Mouse (Mus musculus) midbrain, embryonic 11.5 days (tissue): ENCODE results near the gene 1110017D15Rik. TPM values are rescaled to one million over a fixed set of nuclear protein-coding genes. Genes with fewer than 3 reads are reported as not detected.
"Not testable (repeated sequence)": the region's sequence is repeated elsewhere in the genome, so short reads cannot be mapped to it uniquely, and the experiment has no call there.

ENCODE experiments used
- ATAC-seq: fragments of 200-750 bp; cut with Nextera tagmentation; 2 replicates; pipeline ENCODE4 v1.8.0; 2017; ENCODE audit warnings: moderate TSS enrichment, moderate library complexity; ENCODE audit not compliant: low FRiP score
- DNase-seq: peaks from one replicate; pipeline ENCODE4 v3.0.0; 2015; ENCODE audit warnings: low spot score; ENCODE audit errors: missing footprints
- H3K27ac ChIP-seq: fragments of 300-500 bp; sonication (generic); 2 replicates; pipeline ENCODE4 v1.5.1; 2014; ENCODE audit warnings: low read depth, low read length
- H3K27me3 ChIP-seq: fragments of 300-500 bp; sonication (generic); 2 replicates; pipeline ENCODE4 v1.6.1; 2014; ENCODE audit warnings: mild to moderate bottlenecking, low read length, moderate library complexity, mixed read lengths; ENCODE audit not compliant: control insufficient read depth, insufficient read depth
- H3K36me3 ChIP-seq: fragments of 300-500 bp; sonication (generic); 2 replicates; pipeline ENCODE4 v1.6.1; 2014; ENCODE audit warnings: mild to moderate bottlenecking, low read length, moderate library complexity, mixed read lengths; ENCODE audit not compliant: control insufficient read depth, insufficient read depth
- H3K4me1 ChIP-seq: fragments of 300-500 bp; sonication (generic); 2 replicates; pipeline ENCODE4 v1.6.1; 2014; ENCODE audit warnings: low read length; ENCODE audit not compliant: control insufficient read depth, insufficient read depth
- H3K4me2 ChIP-seq: fragments of 300-500 bp; sonication (generic); 2 replicates; pipeline ENCODE4 v1.6.1; 2014; ENCODE audit warnings: mild to moderate bottlenecking, moderate library complexity
- H3K4me3 ChIP-seq: fragments of 300-500 bp; sonication (generic); 2 replicates; pipeline ENCODE4 v1.5.1; 2014; ENCODE audit warnings: low read depth, low read length
- H3K9ac ChIP-seq: fragments of 300-500 bp; sonication (generic); 2 replicates; pipeline ENCODE4 v1.6.1; 2014; ENCODE audit warnings: low read length
- H3K9me3 ChIP-seq: fragments of 300-500 bp; sonication (generic); 2 replicates; pipeline ENCODE4 v1.6.1; 2016; ENCODE audit warnings: low read length; ENCODE audit not compliant: control insufficient read depth
- WGBS: fragments of 180-500 bp; shearing (Covaris S2); extraction: QIAGEN DNeasy Blood & Tissue Kit; methylation state at CpG from one replicate; pipeline ENCODE4 v1.1.7; 2014; 5-methylcytosine and 5-hydroxymethylcytosine counted together
- polyA plus RNA-seq: library from polyadenylated mRNA; unstranded; fragments of >200 nt; fragmentation: Nextera tagmentation; extraction: Ambion mirVana; gene quantifications from 2 replicates; pipeline ENCODE4 v1.2.1, GENCODE M21; 2014

1110017D15Rik gene
- polyA plus RNA-seq, 1 experiment from 2014 or later: 3.6 TPM

GRCm38 (mm10) chr4:41468396-41469080, 48.6 kb downstream of the 1110017D15Rik start:
- WGBS: 64% methylated on average over 17 of the region's 17 CpGs
- no peak for ATAC-seq

GRCm38 (mm10) chr4:41465287-41465665, 51.9 kb downstream of the 1110017D15Rik start:
- H3K9ac ChIP-seq: peak overlapping the region; percentile 77
- no peak for DNase-seq
- no peaks in the 10 kb centered on the region for H3K9me3 ChIP-seq
- WGBS: 4% methylated on average over 17 of the region's 17 CpGs
- no peak overlapping the region for H3K27ac ChIP-seq
- no peaks in the 10 kb centered on the region for H3K27me3 ChIP-seq
- peaks cover 7% of the 10 kb centered on the region; the same call in 1 of the 2 replicates for H3K36me3 ChIP-seq
- H3K4me3 ChIP-seq: peak overlapping the region; percentile 73
- peaks cover 10% of the 10 kb centered on the region for H3K4me1 ChIP-seq
- no peak; the same call in 1 of the 2 replicates for ATAC-seq
- peak overlapping the region; percentile 52 for H3K4me2 ChIP-seq

More at GRCm38 (mm10) chr4:41468396-41469080, 48.6 kb downstream of the 1110017D15Rik start:
- no peak overlapping the region for H3K4me3 ChIP-seq
- H3K27ac ChIP-seq: no peak overlapping the region
- peak; percentile 95 for DNase-seq
- H3K9ac ChIP-seq: no peak overlapping the region
- no peaks in the 10 kb centered on the region for H3K9me3 ChIP-seq
- H3K36me3 ChIP-seq: no peaks in the 10 kb centered on the region
- no peaks in the 10 kb centered on the region for H3K27me3 ChIP-seq
- H3K4me1 ChIP-seq: peaks cover 22% of the 10 kb centered on the region
- no peak overlapping the region for H3K4me2 ChIP-seq

- Histone ChIP-seq H3K4me3 (peak within 1 kb of the TSS; percentile 73), H3K4me2 (peak within 1 kb of the TSS; percentile 77)
Observed at GRCm38 (mm10) chr4:41464345-41465286, 52.5 kb downstream of the 1110017D15Rik start, which contains the start of the genes Kif24 and Nudt2. Gene Kif24 (minus strand): TSS chr4:41464887. Gene Nudt2 (plus strand): TSS chr4:41465151.

GRCm38 (mm10) chr4:41463051-41463738, 53.9 kb downstream of the 1110017D15Rik start:
- H3K27me3 ChIP-seq, DNase-seq, H3K9me3 ChIP-seq, ATAC-seq, H3K4me1 ChIP-seq, H3K27ac ChIP-seq, H3K9ac ChIP-seq, H3K36me3 ChIP-seq: not testable (repeated sequence)
- Histone ChIP-seq H3K4me3 (peak overlapping the region; percentile 73; the same call in 1 of the 2 replicates), H3K4me2 (peak overlapping the region; percentile 77)
- WGBS: 86% methylated on average over 3 of the region's 3 CpGs

More at GRCm38 (mm10) chr4:41464345-41465286, 52.5 kb downstream of the 1110017D15Rik start, which contains the start of the genes Kif24 and Nudt2:
- peaks cover 7% of the 10 kb centered on the region; the same call in 1 of the 2 replicates for H3K36me3 ChIP-seq
- WGBS: under 1% methylated on average over 66 of the region's 70 CpGs
- no peaks in the 10 kb centered on the region for H3K27me3 ChIP-seq
- H3K9ac ChIP-seq: peak within 1 kb of the TSS; percentile 77
- DNase-seq (peak; percentile 99), ATAC-seq (peak; percentile 99)
- no peaks in the 10 kb centered on the region for H3K9me3 ChIP-seq
- H3K4me1 ChIP-seq: peaks cover 8% of the 10 kb centered on the region; the same call in 1 of the 2 replicates
- peak within 1 kb of the TSS; percentile 53; the same call in 1 of the 2 replicates for H3K27ac ChIP-seq

GRCm38 (mm10) chr4:41460690-41461089, 56.4 kb downstream of the 1110017D15Rik start:
- Histone ChIP-seq H3K4me3 (no peak overlapping the region), H3K27ac (no peak overlapping the region), H3K4me1 (peaks cover 8% of the 10 kb centered on the region; the same call in 1 of the 2 replicates), H3K9ac (no peak overlapping the region), H3K36me3 (peaks cover 7% of the 10 kb centered on the region; the same call in 1 of the 2 replicates), H3K27me3 (no peaks in the 10 kb centered on the region), H3K4me2 (no peak overlapping the region), H3K9me3 (no peaks in the 10 kb centered on the region)
- DNase-seq (no peak), ATAC-seq (no peak)
- WGBS: 98% methylated on average over 1 of the region's 1 CpGs

Other genes starting within 250 kb of the 1110017D15Rik start
- gene Ubap2, start 242.2 kb downstream of the 1110017D15Rik start, polyA plus RNA-seq: 60.5 and 67.0 TPM in 2 replicates
- 49.2 and 51.4 TPM in 2 replicates for gene Dcaf12, start 202.4 kb downstream of the 1110017D15Rik start, polyA plus RNA-seq
- 98.0 and 99.5 TPM in 2 replicates for gene Ubap1, start 168.3 kb downstream of the 1110017D15Rik start, polyA plus RNA-seq
- gene Kif24, start 52.4 kb downstream of the 1110017D15Rik start, polyA plus RNA-seq: 9.6 and 9.9 TPM in 2 replicates
- gene Nudt2, start 52.2 kb downstream of the 1110017D15Rik start, polyA plus RNA-seq: 70.2 and 70.3 TPM in 2 replicates
- gene AI464131, start 14.3 kb downstream of the 1110017D15Rik start, polyA plus RNA-seq: 6.9 and 7.6 TPM in 2 replicates
- gene Fam219a, start 52.2 kb upstream of the 1110017D15Rik start, polyA plus RNA-seq: 8.5 and 8.8 TPM in 2 replicates
- gene Dnaic1, start 52.4 kb upstream of the 1110017D15Rik start, polyA plus RNA-seq: 1.7 and 1.9 TPM in 2 replicates
- 30.4 and 32.9 TPM in 2 replicates for gene Enho, start 123.0 kb upstream of the 1110017D15Rik start, polyA plus RNA-seq
- 25.7 and 33.8 TPM in 2 replicates for gene Cntfr, start 179.8 kb upstream of the 1110017D15Rik start, polyA plus RNA-seq
- gene Il11ra1, start 182.7 kb upstream of the 1110017D15Rik start, polyA plus RNA-seq: 55.2 and 57.9 TPM in 2 replicates
- 69.3 and 85.9 TPM in 2 replicates for gene Rpp25l, start 196.2 kb upstream of the 1110017D15Rik start, polyA plus RNA-seq
- gene Dctn3, start 205.8 kb upstream of the 1110017D15Rik start, polyA plus RNA-seq: 154 and 155 TPM in 2 replicates
- 0.72 and 1.8 TPM in 2 replicates for gene Arid3c, start 213.8 kb upstream of the 1110017D15Rik start, polyA plus RNA-seq
- 19.5 and 19.7 TPM in 2 replicates for gene Galt, start 237.9 kb upstream of the 1110017D15Rik start, polyA plus RNA-seq
- 67.5 and 70.8 TPM in 2 replicates for gene Sigmar1, start 238.8 kb upstream of the 1110017D15Rik start, polyA plus RNA-seq